Mouse (Mus musculus) layer of hippocampus, adult 6 months (tissue): ENCODE results near the gene Cdk8. TPM values are rescaled to one million over a fixed set of nuclear protein-coding genes. Genes with fewer than 3 reads are reported as not detected.

Experiments used
- long read RNA-seq, 2 experiments: library from polyadenylated mRNA; unstranded; transcript quantifications; one replicate each; pipeline ENCODE4 v2.0.0; 2019 to 2020
- polyA plus RNA-seq: library from polyadenylated mRNA; unstranded; fragments of <200 nt; fragmentation: Nextera tagmentation; gene quantifications from 2 replicates; pipeline ENCODE4 v1.2.3, GENCODE M21; 2021

The Cdk8 gene
- polyA plus RNA-seq: 3.2 and 3.4 TPM in 2 replicates
- long read RNA-seq, experiment 1, partial matches to known transcripts: 8 of 12 reads
- long read RNA-seq, experiment 1, other reads (novel, unspliced or antisense): 2 of 12 reads
- long read RNA-seq, experiment 2, partial matches to known transcripts: 8 of 24 reads
- long read RNA-seq, experiment 2, other reads (novel, unspliced or antisense): 10 of 24 reads

DNA sequence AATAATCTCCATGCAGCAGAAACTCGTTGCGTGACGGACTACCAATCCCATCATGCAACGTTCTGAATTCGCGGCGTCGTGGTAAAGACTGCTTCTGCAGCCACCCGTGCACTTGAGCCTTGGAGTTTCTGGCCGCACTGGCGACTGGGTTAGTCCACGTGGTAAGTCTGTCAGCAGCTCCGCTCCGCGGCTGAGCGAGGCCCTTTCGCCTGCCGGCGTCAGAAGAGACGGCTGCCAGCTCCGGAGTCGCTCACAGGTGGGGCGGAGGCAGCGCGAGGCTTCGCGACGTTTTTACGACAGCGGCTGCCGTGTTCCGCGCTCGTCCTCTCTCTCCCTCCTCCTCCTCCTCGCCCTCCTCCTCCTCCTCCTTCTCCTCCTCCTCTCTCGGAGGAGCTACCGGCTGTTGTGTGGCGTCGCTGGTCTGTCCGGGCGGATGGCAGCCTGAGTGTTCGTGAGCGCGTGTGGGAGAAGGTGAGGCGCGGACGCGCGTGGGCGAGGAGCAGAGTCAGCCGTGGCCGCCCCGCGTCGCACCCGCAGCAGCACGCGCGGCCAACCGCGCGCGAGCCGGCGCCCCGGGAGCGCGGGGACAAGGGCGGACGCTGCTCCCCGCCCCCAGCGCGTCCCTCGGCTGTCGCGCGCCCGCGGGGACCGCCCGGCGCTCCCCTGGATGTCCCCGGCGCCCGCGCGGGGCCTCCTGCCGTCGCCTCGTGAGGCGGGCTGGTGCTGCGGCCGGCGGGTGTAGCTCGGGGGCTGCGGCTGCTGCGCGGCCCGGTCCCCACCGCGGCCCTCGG is at the start of gene Cdk8:
Cdk8 (plus strand) TSS at position 367 of the 791 bp plus-strand sequence.

GRCm38 (mm10) chr5:146185204-146185603 is 45.8 kb upstream of the Cdk8 start, which contains the start of gene 1700001J03Rik:
TSS of gene 1700001J03Rik (minus strand) at chr5:146185304.

DNA sequence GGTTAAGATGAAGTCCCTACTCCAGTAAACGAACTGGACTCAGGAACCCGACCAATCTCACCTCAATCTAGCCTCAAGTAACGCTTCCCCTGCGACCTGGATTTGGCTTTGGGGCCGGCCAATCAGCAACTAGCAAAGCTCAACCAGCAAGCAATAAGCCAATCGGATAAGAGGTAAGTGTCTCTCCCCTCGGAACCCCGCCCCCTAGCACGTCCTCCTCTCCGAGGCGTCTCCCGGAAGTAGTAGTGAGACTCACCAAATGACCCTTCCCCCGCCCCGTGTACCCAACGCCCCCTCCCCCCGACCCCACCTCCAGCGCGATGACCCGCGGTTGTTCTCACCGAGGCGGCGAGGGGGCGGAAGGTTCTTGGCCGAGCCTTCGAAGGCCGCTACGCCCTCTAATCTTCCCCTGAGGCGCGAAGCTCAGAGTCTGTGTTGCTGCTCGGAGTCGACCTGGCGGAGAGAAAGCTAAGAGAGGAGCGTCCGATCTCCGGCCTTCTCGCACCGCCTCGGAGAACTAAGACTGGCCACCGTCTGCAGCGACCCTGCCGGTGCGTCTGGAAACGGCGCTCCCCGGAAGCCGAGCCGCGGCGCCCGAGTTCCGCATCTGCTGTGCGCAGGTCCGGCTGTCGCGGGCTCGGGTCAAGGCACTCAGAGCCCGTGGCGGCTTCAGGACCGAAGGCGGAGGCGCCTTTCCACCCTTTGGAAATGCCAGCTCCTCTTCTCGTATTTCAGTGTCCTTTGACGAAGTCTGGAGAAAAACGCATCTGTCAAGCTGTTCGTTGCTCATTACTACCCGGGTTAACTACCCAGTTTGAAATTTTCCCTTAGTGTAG is 9.9 kb upstream of the Cdk8 start, which contains the start of gene Rnf6:
Rnf6 (minus strand) TSS at position 677 of the 836 bp plus-strand sequence.

Other genes with a start within 250 kb of the Cdk8 start
- gene Cyp3a25, start 221.6 kb upstream of the Cdk8 start, polyA plus RNA-seq: not detected in 2 replicates
- gene Cyp3a59, start 152.0 kb upstream of the Cdk8 start, polyA plus RNA-seq: not detected in 2 replicates
- gene Gm5565, start 70.7 kb upstream of the Cdk8 start, polyA plus RNA-seq: not detected in 2 replicates
- gene Gm6309, start 60.5 kb upstream of the Cdk8 start, polyA plus RNA-seq: not detected in 2 replicates
- gene 1700001J03Rik, start 45.9 kb upstream of the Cdk8 start, polyA plus RNA-seq: not detected in 2 replicates
- 34.0 and 35.3 TPM in 2 replicates for gene Rnf6, start 9.7 kb upstream of the Cdk8 start, polyA plus RNA-seq
- gene Wasf3, start 153.8 kb downstream of the Cdk8 start, polyA plus RNA-seq: 27.9 and 30.4 TPM in 2 replicates